Mouse (Mus musculus): ENCODE results near the gene Nxf2. TPM values are rescaled to one million over a fixed set of nuclear protein-coding genes. Genes with fewer than 3 reads are reported as not detected.

The Nxf2 gene
- polyA plus RNA-seq, 1 experiment from 2014 or later: 0.43 TPM

Other genes with a start within 250 kb of the Nxf2 start
- 50.2 and 54.4 TPM in 2 replicates for gene Armcx1, start 246.8 kb downstream of the Nxf2 start, polyA plus RNA-seq (2014; fragmentation: Nextera tagmentation; extraction: Ambion mirVana)
- 16.5 and 19.1 TPM in 2 replicates for gene Armcx6, start 213.3 kb downstream of the Nxf2 start, polyA plus RNA-seq (2014; fragmentation: Nextera tagmentation; extraction: Ambion mirVana)
- 62.5 and 66.1 TPM in 2 replicates for gene Armcx3, start 208.2 kb downstream of the Nxf2 start, polyA plus RNA-seq (2014; fragmentation: Nextera tagmentation; extraction: Ambion mirVana)
- 79.5 and 83.1 TPM in 2 replicates for gene Armcx2, start 155.5 kb downstream of the Nxf2 start, polyA plus RNA-seq (2014; fragmentation: Nextera tagmentation; extraction: Ambion mirVana)
- 6.7 and 7.4 TPM in 2 replicates for gene Zmat1, start 44.5 kb upstream of the Nxf2 start, polyA plus RNA-seq (2014; fragmentation: Nextera tagmentation; extraction: Ambion mirVana)
- not detected in 2 replicates for gene Gm15023, start 212.9 kb upstream of the Nxf2 start, polyA plus RNA-seq (2014; fragmentation: Nextera tagmentation; extraction: Ambion mirVana)
- 1.5 and 1.6 TPM in 2 replicates for gene Tceal6, start 245.9 kb upstream of the Nxf2 start, polyA plus RNA-seq (2014; fragmentation: Nextera tagmentation; extraction: Ambion mirVana)

Measured in hindbrain, embryonic 11.5 days (tissue).